Mouse (Mus musculus) limb, embryonic 13.5 days (tissue): ENCODE measurements around the gene 1700003H04Rik. TPM values are rescaled to one million over a fixed set of nuclear protein-coding genes. Genes with fewer than 3 reads are reported as not detected.

Experiments
- ATAC-seq: fragments of 200-750 bp; cut with Nextera tagmentation; 2 replicates; pipeline ENCODE4 v1.8.0; 2017; ENCODE audit warnings: low read depth, moderate number of reproducible peaks, moderate TSS enrichment; ENCODE audit not compliant: low FRiP score
- H3K27ac ChIP-seq: fragments of 300-500 bp; sonication (generic); 2 replicates; pipeline ENCODE4 v1.5.1; 2015; ENCODE audit warnings: inconsistent platforms, mild to moderate bottlenecking, moderate library complexity
- H3K27me3 ChIP-seq: fragments of 300-500 bp; sonication (generic); 2 replicates; pipeline ENCODE4 v1.6.1; 2015; ENCODE audit warnings: mild to moderate bottlenecking, inconsistent platforms
- H3K36me3 ChIP-seq: fragments of 300-500 bp; sonication (generic); 2 replicates; pipeline ENCODE4 v1.6.1; 2015; ENCODE audit warnings: inconsistent platforms, mild to moderate bottlenecking, moderate library complexity
- H3K4me1 ChIP-seq: fragments of 300-500 bp; sonication (generic); 2 replicates; pipeline ENCODE4 v1.6.1; 2015; ENCODE audit warnings: inconsistent platforms
- H3K4me2 ChIP-seq: fragments of 300-500 bp; sonication (generic); replicated peaks from 2 replicates; pipeline ENCODE4 v1.6.1; 2015; ENCODE audit warnings: inconsistent platforms, mild to moderate bottlenecking, moderate library complexity
- H3K4me3 ChIP-seq: fragments of 300-500 bp; sonication (generic); 2 replicates; pipeline ENCODE4 v1.5.1; 2015; ENCODE audit warnings: moderate library complexity, mild to moderate bottlenecking, inconsistent platforms
- H3K9ac ChIP-seq: fragments of 300-500 bp; sonication (generic); 2 replicates; pipeline ENCODE4 v1.6.1; 2015; ENCODE audit warnings: mild to moderate bottlenecking, inconsistent platforms
- H3K9me3 ChIP-seq: fragments of 300-500 bp; sonication (generic); 2 replicates; pipeline ENCODE4 v1.6.1; 2016; ENCODE audit warnings: inconsistent platforms
- WGBS: fragments of 180-500 bp; shearing (Covaris S2); methylation state at CpG from one replicate; pipeline ENCODE4 v1.1.7; 2015; 5-methylcytosine and 5-hydroxymethylcytosine counted together
- polyA plus RNA-seq: library from polyadenylated mRNA; unstranded; fragments of >200 nt; fragmentation: Nextera tagmentation; extraction: Ambion mirVana; gene quantifications from 2 replicates; pipeline ENCODE4 v1.2.1, GENCODE M21; 2015

1700003H04Rik gene
- polyA plus RNA-seq, 1 experiment from 2014 or later = not detected

DNA sequence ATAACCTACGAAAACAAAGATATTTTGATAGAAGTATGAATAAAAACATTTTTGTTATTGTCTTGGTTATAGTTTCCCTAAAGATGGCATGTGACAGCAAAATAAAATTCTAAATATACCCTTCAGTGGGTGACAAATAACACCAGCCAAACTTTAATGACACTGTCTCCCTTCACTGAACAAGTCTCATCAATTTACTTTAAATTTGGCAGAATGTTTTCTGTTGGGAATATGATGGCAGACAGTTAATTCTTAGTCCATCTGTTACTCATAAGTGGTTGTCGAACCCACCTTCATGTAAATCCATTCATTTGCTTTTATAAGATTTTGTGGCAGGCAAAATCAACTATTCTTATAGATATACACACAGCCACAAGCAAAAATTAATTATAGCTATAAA is 42.6 kb downstream of the 1700003H04Rik start:
- H3K36me3 ChIP-seq = no peaks in the 10 kb centered on the region
- 65% methylated on average over 2 of the region's 2 CpGs for WGBS
- H3K4me3 ChIP-seq = no peak overlapping the region
- no peak overlapping the region for H3K9ac ChIP-seq
- no peaks in the 10 kb centered on the region for H3K4me1 ChIP-seq
- H3K27me3 ChIP-seq = no peaks in the 10 kb centered on the region
- H3K9me3 ChIP-seq = no peaks in the 10 kb centered on the region
- no peak for ATAC-seq
- H3K4me2 ChIP-seq = no peak overlapping the region
- no peak overlapping the region for H3K27ac ChIP-seq

DNA sequence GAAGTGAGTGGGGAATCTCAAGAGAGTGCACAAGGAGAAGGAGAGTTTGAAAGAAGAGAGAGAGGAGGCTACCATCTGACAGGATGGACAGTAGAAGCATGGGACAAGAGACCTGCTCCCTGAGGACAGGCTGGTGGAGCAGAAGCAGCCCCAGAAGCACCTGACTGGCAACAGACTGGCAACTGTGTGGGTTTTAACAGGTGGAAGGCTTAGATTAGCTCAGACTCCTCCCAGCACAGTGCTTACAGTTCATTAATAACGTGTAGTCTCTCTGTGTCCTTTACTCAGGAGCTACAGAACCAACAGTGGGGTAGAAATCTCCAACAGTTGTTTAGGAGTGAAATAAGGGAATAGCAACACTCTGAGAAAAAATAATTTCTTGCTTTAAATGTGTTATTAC is 44.3 kb downstream of the 1700003H04Rik start:
- Histone ChIP-seq H3K4me2 (no peak overlapping the region), H3K27me3 (no peaks in the 10 kb centered on the region), H3K9ac (no peak overlapping the region), H3K4me1 (no peaks in the 10 kb centered on the region), H3K27ac (no peak overlapping the region), H3K4me3 (no peak overlapping the region), H3K36me3 (no peaks in the 10 kb centered on the region), H3K9me3 (no peaks in the 10 kb centered on the region)
- no peak for ATAC-seq
- WGBS = 46% methylated on average over 1 of the region's 1 CpGs

DNA sequence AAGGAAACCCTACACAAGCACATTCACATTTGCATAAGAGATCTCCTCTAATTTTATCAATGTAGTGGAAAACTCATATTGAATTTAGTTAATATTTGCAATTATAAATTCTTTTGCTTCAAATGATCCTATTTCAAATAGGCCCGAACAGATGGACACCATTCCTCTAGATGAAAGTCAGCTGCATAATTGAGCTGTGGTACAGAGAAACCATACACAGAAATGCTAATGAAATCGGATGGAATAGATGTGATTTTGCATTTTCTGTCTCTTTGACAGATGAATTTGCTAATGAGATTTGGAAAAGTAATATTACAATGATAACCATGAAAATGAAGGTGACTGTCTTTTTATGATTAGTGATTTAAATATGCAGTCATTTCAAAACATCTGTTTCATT is 62.1 kb downstream of the 1700003H04Rik start:
- H3K4me1 ChIP-seq = no peaks in the 10 kb centered on the region
- H3K36me3 ChIP-seq = no peaks in the 10 kb centered on the region
- H3K4me2 ChIP-seq = no peak overlapping the region
- no peak overlapping the region for H3K27ac ChIP-seq
- H3K9ac ChIP-seq = no peak overlapping the region
- no peak for ATAC-seq
- no peaks in the 10 kb centered on the region for H3K27me3 ChIP-seq
- H3K4me3 ChIP-seq = no peak overlapping the region
- no peaks in the 10 kb centered on the region for H3K9me3 ChIP-seq
- WGBS = 76% methylated on average over 2 of the region's 2 CpGs

Other genes starting within 250 kb of the 1700003H04Rik start
- not detected in 2 replicates for gene 1700006A11Rik, start 155.1 kb downstream of the 1700003H04Rik start, polyA plus RNA-seq